Mouse (Mus musculus): ENCODE measurements around the gene Casq2. TPM values are rescaled to one million over a fixed set of nuclear protein-coding genes. Genes with fewer than 3 reads are reported as not detected.

The Casq2 gene
- polyA plus RNA-seq, 1 experiment from 2014 or later = 8.9 TPM

DNA sequence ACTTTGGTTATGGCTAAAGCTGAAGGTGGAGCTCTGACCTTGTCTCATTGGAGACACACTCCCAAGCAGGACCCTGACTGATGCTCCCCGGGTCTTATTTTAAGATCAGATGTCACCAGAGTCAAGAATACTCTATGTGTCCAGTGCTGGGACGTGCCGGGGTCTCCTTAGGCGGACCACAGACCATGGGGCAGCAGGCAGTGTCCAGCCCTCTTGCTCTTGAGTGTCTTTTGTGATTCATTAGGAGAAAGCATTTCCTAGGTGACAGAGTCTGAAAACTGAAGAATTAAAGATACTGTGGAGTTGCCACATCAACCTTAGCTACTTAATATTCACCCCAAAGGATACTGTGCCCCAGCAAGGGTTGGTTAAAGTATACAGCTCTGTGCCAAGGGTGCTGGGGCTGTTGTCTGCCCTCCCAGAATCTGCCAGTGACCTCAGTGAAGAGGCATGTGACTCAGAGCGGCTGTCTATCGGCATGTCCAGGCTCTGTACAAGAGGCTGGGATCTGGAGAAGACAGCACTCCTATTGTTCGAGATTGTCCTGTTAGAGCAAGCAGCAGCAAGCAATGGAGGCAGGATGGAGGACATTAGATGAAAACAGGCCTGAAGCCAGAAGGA, 25.9 kb downstream of the Casq2 start:
- Histone ChIP-seq H3K4me1 (ENCODE audit: control insufficient read depth, insufficient read depth, low read length) (no peaks in the 10 kb centered on the region), H3K4me2 (ENCODE audit: low read depth) (no peak overlapping the region), H3K27me3 (ENCODE audit: control insufficient read depth, insufficient read depth, low read length) (no peaks in the 10 kb centered on the region), H3K9ac (ENCODE audit: low read length) (no peak overlapping the region), H3K9me3 (ENCODE audit: control insufficient read depth, low read length) (no peaks in the 10 kb centered on the region), H3K27ac (ENCODE audit: low read depth, low read length) (no peak overlapping the region), H3K4me3 (ENCODE audit: low read depth, low read length) (no peak overlapping the region), H3K36me3 (ENCODE audit: control insufficient read depth, insufficient read depth, low read length) (no peaks in the 10 kb centered on the region)
- ATAC-seq (ENCODE audit: insufficient read depth, low FRiP score, low TSS enrichment) (no peak), DNase-seq (ENCODE audit: low spot score) (no peak)
- WGBS = 86% methylated on average over 7 of the region's 7 CpGs

DNA sequence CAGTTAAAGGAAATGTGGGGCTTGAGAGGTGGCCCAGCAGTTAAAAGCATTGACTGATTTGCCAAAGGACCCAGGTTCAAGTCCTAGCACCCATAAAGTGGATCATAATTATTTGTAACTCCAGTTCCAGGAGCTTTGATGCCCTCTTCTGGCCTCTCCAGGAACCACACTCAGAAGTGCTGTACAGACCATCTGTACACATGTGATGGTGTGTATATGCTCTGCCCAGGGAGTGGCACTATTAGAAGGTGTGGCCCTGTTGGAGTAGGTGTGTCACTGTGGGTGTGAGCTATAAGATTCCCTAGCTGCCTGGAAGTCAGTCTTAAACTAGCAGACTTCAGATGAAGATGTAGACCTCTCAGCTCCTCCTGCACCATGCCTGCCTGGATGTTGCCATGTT, 34.7 kb downstream of the Casq2 start:
- Histone ChIP-seq H3K4me3 (ENCODE audit: low read depth, low read length) (no peak overlapping the region), H3K27ac (ENCODE audit: low read depth, low read length) (no peak overlapping the region), H3K4me1 (ENCODE audit: control insufficient read depth, insufficient read depth, low read length) (no peaks in the 10 kb centered on the region), H3K9ac (ENCODE audit: low read length) (no peak overlapping the region), H3K9me3 (ENCODE audit: control insufficient read depth, low read length) (no peaks in the 10 kb centered on the region), H3K4me2 (ENCODE audit: low read depth) (no peak overlapping the region), H3K36me3 (ENCODE audit: control insufficient read depth, insufficient read depth, low read length) (no peaks in the 10 kb centered on the region), H3K27me3 (ENCODE audit: control insufficient read depth, insufficient read depth, low read length) (no peaks in the 10 kb centered on the region)
- DNase-seq (ENCODE audit: low spot score) (no peak), ATAC-seq (ENCODE audit: insufficient read depth, low FRiP score, low TSS enrichment) (no peak)

DNA sequence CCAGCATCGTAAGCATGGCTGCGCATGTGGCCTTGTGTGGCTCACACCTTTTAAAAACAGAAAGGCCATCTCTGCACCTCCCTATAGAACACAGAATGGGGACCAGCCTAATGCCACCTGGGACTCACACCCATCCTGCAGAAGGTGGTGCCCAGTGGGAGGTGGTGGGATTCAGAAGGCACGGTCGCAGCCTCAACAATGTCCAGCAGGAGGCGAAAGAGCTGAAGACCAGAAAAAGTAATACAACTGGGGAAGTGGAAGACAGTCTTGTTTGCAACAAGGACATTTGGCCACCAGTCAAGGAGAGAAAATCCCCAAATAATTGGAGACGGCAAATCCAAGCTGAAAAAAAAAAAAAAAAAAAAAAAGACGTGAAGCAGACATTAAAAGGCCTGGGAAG, 35.8 kb downstream of the Casq2 start:
- Histone ChIP-seq H3K4me3 (ENCODE audit: low read depth, low read length) (no peak overlapping the region), H3K4me1 (ENCODE audit: control insufficient read depth, insufficient read depth, low read length) (no peaks in the 10 kb centered on the region), H3K27ac (ENCODE audit: low read depth, low read length) (no peak overlapping the region), H3K27me3 (ENCODE audit: control insufficient read depth, insufficient read depth, low read length) (no peaks in the 10 kb centered on the region), H3K4me2 (ENCODE audit: low read depth) (no peak overlapping the region), H3K36me3 (ENCODE audit: control insufficient read depth, insufficient read depth, low read length) (no peaks in the 10 kb centered on the region), H3K9ac (ENCODE audit: low read length) (no peak overlapping the region), H3K9me3 (ENCODE audit: control insufficient read depth, low read length) (no peaks in the 10 kb centered on the region)
- DNase-seq (ENCODE audit: low spot score) = no peak
- ATAC-seq (ENCODE audit: insufficient read depth, low FRiP score, low TSS enrichment) = no peak
- 74% methylated on average over 7 of the region's 7 CpGs for WGBS

DNA sequence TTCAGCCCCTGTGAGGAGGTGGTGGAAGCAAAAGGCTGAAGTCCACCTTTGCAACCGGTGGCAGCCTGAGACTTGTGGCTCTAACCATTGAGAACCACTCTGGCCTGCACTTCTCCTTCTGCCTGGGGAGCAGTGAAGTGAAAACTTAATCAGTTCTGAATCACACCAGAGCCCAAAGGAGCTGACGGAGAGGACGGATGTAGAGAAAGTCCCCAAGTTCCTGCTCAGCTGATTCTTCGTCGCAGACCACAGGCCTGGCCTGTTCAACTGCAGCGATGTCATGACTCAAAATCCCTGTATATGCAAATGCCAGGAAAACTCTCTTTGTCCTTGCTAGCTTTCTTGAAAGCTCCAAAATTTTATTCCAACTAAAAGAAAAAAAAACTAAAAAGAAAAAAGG, 37.4 kb downstream of the Casq2 start:
- DNase-seq (ENCODE audit: low spot score) (no peak), ATAC-seq (ENCODE audit: insufficient read depth, low FRiP score, low TSS enrichment) (no peak)
- Histone ChIP-seq H3K36me3 (ENCODE audit: control insufficient read depth, insufficient read depth, low read length) (no peaks in the 10 kb centered on the region), H3K4me2 (ENCODE audit: low read depth) (no peak overlapping the region), H3K27ac (ENCODE audit: low read depth, low read length) (no peak overlapping the region), H3K9ac (ENCODE audit: low read length) (no peak overlapping the region), H3K27me3 (ENCODE audit: control insufficient read depth, insufficient read depth, low read length) (no peaks in the 10 kb centered on the region), H3K4me1 (ENCODE audit: control insufficient read depth, insufficient read depth, low read length) (no peaks in the 10 kb centered on the region), H3K4me3 (ENCODE audit: low read depth, low read length) (no peak overlapping the region), H3K9me3 (ENCODE audit: control insufficient read depth, low read length) (no peaks in the 10 kb centered on the region)
- 85% methylated on average over 6 of the region's 6 CpGs for WGBS

DNA sequence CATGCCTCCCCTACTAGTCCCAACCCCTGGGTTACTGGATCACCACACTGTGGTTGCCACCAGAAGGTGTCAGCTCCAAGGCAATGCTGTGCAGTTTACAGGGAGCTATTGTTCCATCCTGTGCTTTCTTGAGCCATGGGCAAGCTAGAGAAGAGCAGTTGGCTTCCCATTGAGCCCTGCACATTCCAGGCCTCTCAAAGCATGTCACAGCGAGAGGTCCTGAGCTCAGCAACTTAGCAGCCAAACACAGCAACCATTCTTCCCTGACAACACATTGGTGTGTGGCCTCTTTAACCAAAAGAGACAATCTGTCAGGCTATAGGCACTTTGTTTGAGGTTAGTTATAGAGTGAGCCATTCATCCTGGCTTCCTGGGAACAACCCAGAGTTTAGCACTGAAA, 39.3 kb downstream of the Casq2 start:
- Histone ChIP-seq H3K36me3 (ENCODE audit: control insufficient read depth, insufficient read depth, low read length) (no peaks in the 10 kb centered on the region), H3K4me1 (ENCODE audit: control insufficient read depth, insufficient read depth, low read length) (no peaks in the 10 kb centered on the region), H3K9me3 (ENCODE audit: control insufficient read depth, low read length) (no peaks in the 10 kb centered on the region), H3K4me2 (ENCODE audit: low read depth) (no peak overlapping the region), H3K27ac (ENCODE audit: low read depth, low read length) (no peak overlapping the region), H3K9ac (ENCODE audit: low read length) (no peak overlapping the region), H3K27me3 (ENCODE audit: control insufficient read depth, insufficient read depth, low read length) (no peaks in the 10 kb centered on the region), H3K4me3 (ENCODE audit: low read depth, low read length) (no peak overlapping the region)
- no peak for ATAC-seq (ENCODE audit: insufficient read depth, low FRiP score, low TSS enrichment)
- 29% methylated on average over 1 of the region's 1 CpGs for WGBS
- DNase-seq (ENCODE audit: low spot score) = no peak

DNA sequence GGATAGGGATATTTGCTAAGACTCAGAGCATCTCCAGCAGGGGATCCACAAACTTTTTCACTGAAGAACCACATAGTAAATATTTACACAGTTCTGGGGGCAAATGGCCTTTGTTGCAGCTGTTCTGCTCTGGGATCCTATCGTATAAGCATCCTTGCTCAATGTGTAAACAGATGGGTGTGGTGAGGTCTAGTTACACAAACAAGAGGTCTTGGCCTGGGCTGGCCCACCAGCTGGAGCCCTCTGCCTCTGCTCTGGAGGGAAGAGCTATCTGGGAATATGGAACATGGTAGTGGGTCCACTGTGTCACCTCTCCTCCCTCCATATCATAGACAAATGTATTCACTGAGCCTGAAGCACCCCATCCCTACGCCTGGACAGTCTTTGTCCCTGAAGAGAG, 40.9 kb downstream of the Casq2 start:
- 62% methylated on average over 2 of the region's 2 CpGs for WGBS

DNA sequence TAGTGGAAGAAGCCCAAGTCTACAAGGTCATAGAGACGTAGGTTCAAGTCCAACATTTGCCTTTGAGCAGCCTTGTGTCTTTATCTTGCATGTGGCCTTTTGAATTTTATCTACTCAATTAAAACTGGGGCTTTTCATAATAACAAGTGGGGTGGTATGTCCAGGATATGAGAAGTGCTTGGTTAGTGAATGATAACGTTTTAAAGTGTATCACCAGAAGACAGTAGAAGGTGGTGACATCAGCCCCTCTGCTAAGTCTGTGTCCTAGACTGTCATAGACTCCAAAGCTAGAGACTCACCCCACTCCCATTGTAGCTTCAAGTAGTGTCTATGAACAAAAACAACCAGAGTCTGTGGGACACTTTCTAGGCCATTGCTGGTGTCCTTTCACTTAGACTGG, 42.0 kb downstream of the Casq2 start:
- no peaks in the 10 kb centered on the region for H3K9me3 ChIP-seq (ENCODE audit: control insufficient read depth, low read length)
- H3K27me3 ChIP-seq (ENCODE audit: control insufficient read depth, insufficient read depth, low read length) = no peaks in the 10 kb centered on the region
- H3K4me1 ChIP-seq (ENCODE audit: control insufficient read depth, insufficient read depth, low read length) = no peaks in the 10 kb centered on the region
- H3K36me3 ChIP-seq (ENCODE audit: control insufficient read depth, insufficient read depth, low read length) = no peaks in the 10 kb centered on the region
- no peak overlapping the region for H3K9ac ChIP-seq (ENCODE audit: low read length)
- 86% methylated on average over 2 of the region's 2 CpGs for WGBS
- DNase-seq (ENCODE audit: low spot score) = no peak
- ATAC-seq (ENCODE audit: insufficient read depth, low FRiP score, low TSS enrichment) = no peak
- no peak overlapping the region for H3K4me2 ChIP-seq (ENCODE audit: low read depth)
- no peak overlapping the region for H3K4me3 ChIP-seq (ENCODE audit: low read depth, low read length)
- H3K27ac ChIP-seq (ENCODE audit: low read depth, low read length) = no peak overlapping the region

More for the DNA sequence above, 40.9 kb downstream of the Casq2 start:
- no peak for ATAC-seq (ENCODE audit: insufficient read depth, low FRiP score, low TSS enrichment)
- no peaks in the 10 kb centered on the region for H3K36me3 ChIP-seq (ENCODE audit: control insufficient read depth, insufficient read depth, low read length)
- H3K9me3 ChIP-seq (ENCODE audit: control insufficient read depth, low read length) = no peaks in the 10 kb centered on the region
- H3K9ac ChIP-seq (ENCODE audit: low read length) = no peak overlapping the region
- H3K4me2 ChIP-seq (ENCODE audit: low read depth) = no peak overlapping the region
- H3K4me1 ChIP-seq (ENCODE audit: control insufficient read depth, insufficient read depth, low read length) = no peaks in the 10 kb centered on the region
- no peak overlapping the region for H3K4me3 ChIP-seq (ENCODE audit: low read depth, low read length)
- DNase-seq (ENCODE audit: low spot score) = no peak
- H3K27ac ChIP-seq (ENCODE audit: low read depth, low read length) = no peak overlapping the region
- no peaks in the 10 kb centered on the region for H3K27me3 ChIP-seq (ENCODE audit: control insufficient read depth, insufficient read depth, low read length)

DNA sequence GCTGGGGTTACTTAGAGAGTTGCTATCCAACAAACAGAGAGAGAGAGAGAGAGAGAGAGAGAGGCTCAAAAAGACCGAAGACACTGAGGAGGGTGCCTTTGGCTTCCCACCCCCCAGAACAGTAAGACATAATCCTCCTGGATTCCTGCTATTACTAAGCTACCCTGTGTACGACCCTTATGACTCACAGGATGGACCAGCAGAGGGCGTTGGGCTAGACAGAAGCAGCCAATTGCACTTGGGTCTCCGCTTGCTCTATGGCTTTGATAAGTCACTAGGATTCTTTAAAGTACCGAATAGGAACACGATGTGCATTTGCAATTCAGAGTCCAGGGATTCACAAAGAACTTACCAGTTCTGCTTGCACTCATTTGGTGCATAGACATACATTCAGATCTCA, 44.3 kb downstream of the Casq2 start:
- no peak for ATAC-seq (ENCODE audit: insufficient read depth, low FRiP score, low TSS enrichment)
- H3K4me2 ChIP-seq (ENCODE audit: low read depth) = no peak overlapping the region
- 73% methylated on average over 6 of the region's 6 CpGs for WGBS

DNA sequence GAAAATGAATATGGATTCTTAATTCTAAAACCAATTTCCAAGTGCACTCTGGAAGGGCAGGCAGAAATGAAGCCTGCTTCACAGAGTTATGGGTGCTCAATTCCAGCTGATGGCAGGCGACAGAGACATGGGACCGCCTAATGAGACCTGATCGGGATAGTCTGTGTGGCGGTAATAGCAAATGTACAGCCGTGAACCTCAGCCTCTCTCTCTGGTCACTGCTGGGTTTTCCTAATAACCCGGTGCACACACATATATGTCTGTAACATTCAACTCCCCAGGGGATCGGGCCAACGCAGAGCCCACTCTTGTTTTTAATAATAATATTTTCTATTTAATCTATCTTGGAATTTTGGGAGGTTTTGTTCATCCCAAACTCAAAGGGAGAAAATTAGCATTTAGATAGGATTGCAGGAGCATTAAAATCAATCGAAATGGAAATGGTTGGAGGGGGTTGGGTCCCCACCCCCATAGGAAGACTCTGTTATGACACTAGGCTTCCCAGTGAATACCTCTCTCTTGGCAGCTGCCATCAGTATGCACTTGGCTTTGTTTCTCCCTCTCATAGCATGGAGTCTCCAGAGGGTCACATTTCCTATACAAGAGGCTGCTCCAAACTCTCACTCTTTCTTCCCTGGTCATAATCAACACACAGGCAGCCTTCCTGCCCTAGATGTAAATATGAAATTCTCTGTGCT, 45.6 kb downstream of the Casq2 start:
- no peaks in the 10 kb centered on the region for H3K36me3 ChIP-seq (ENCODE audit: control insufficient read depth, insufficient read depth, low read length)
- H3K27me3 ChIP-seq (ENCODE audit: control insufficient read depth, insufficient read depth, low read length) = no peaks in the 10 kb centered on the region
- WGBS = 90% methylated on average over 9 of the region's 9 CpGs
- H3K9me3 ChIP-seq (ENCODE audit: control insufficient read depth, low read length) = no peaks in the 10 kb centered on the region
- DNase-seq (ENCODE audit: low spot score) (no peak), ATAC-seq (ENCODE audit: insufficient read depth, low FRiP score, low TSS enrichment) (no peak)
- H3K27ac ChIP-seq (ENCODE audit: low read depth, low read length) = no peak overlapping the region
- H3K4me1 ChIP-seq (ENCODE audit: control insufficient read depth, insufficient read depth, low read length) = peaks cover 6% of the 10 kb centered on the region
- no peak overlapping the region for H3K4me2 ChIP-seq (ENCODE audit: low read depth)
- H3K9ac ChIP-seq (ENCODE audit: low read length) = no peak overlapping the region
- H3K4me3 ChIP-seq (ENCODE audit: low read depth, low read length) = no peak overlapping the region

More for the DNA sequence above, 44.3 kb downstream of the Casq2 start:
- Histone ChIP-seq H3K4me3 (ENCODE audit: low read depth, low read length) (no peak overlapping the region), H3K9me3 (ENCODE audit: control insufficient read depth, low read length) (no peaks in the 10 kb centered on the region), H3K4me1 (ENCODE audit: control insufficient read depth, insufficient read depth, low read length) (peaks cover 2% of the 10 kb centered on the region), H3K27ac (ENCODE audit: low read depth, low read length) (no peak overlapping the region), H3K27me3 (ENCODE audit: control insufficient read depth, insufficient read depth, low read length) (no peaks in the 10 kb centered on the region), H3K36me3 (ENCODE audit: control insufficient read depth, insufficient read depth, low read length) (no peaks in the 10 kb centered on the region), H3K9ac (ENCODE audit: low read length) (no peak overlapping the region)
- DNase-seq (ENCODE audit: low spot score) = no peak

Data from neural tube, embryonic 11.5 days (tissue).